Mouse (Mus musculus) embryonic facial prominence, embryonic 14.5 days (tissue): Measurements from ENCODE around the gene P2rx2. TPM values are rescaled to one million over a fixed set of nuclear protein-coding genes. Genes with fewer than 3 reads are reported as not detected.

Experiments used
- ATAC-seq: fragments of 200-750 bp; cut with Nextera tagmentation; 2 replicates; pipeline ENCODE4 v1.8.0; 2017; ENCODE audit warnings: low read depth, moderate number of reproducible peaks, moderate TSS enrichment
- DNase-seq: peaks from one replicate; pipeline ENCODE4 v3.0.0-alpha.2; 2015; ENCODE audit warnings: low spot score
- H3K27ac ChIP-seq: fragments of 300-500 bp; sonication (generic); replicated peaks from 2 replicates; pipeline ENCODE4 v1.5.1; 2014; ENCODE audit warnings: low read depth, mild to moderate bottlenecking, low read length, moderate library complexity
- H3K27me3 ChIP-seq: fragments of 300-500 bp; sonication (generic); replicated peaks from 2 replicates; pipeline ENCODE4 v1.6.1; 2014; ENCODE audit warnings: low read length; ENCODE audit not compliant: control insufficient read depth, insufficient read depth
- H3K36me3 ChIP-seq: fragments of 300-500 bp; sonication (generic); 2 replicates; pipeline ENCODE4 v1.6.1; 2014; ENCODE audit warnings: low read length, mixed read lengths; ENCODE audit not compliant: control insufficient read depth, insufficient read depth
- H3K4me1 ChIP-seq: fragments of 300-500 bp; sonication (generic); 2 replicates; pipeline ENCODE4 v1.6.1; 2014; ENCODE audit warnings: antibody characterized with exemption, low read length; ENCODE audit not compliant: control insufficient read depth, insufficient read depth
- H3K4me2 ChIP-seq: fragments of 300-500 bp; sonication (generic); 2 replicates; pipeline ENCODE4 v1.6.1; 2014; ENCODE audit warnings: low read depth, mild to moderate bottlenecking, low read length, moderate library complexity, mixed read lengths
- H3K4me3 ChIP-seq: fragments of 300-500 bp; sonication (generic); 2 replicates; pipeline ENCODE4 v1.5.1; 2014; ENCODE audit warnings: low read depth, mild to moderate bottlenecking, low read length
- H3K9ac ChIP-seq: fragments of 300-500 bp; sonication (generic); 2 replicates; pipeline ENCODE4 v1.6.1; 2014; ENCODE audit warnings: low read depth, mild to moderate bottlenecking, low read length, moderate library complexity, mixed read lengths
- H3K9me3 ChIP-seq: fragments of 300-500 bp; sonication (generic); 2 replicates; pipeline ENCODE4 v1.6.1; 2016; ENCODE audit warnings: low read length; ENCODE audit not compliant: control insufficient read depth
- WGBS: fragments of 180-500 bp; shearing (Covaris S2); extraction: QIAGEN DNeasy Blood & Tissue Kit; methylation state at CpG from one replicate; pipeline ENCODE4 v1.1.7; 2014; 5-methylcytosine and 5-hydroxymethylcytosine counted together
- polyA plus RNA-seq: library from polyadenylated mRNA; unstranded; fragments of >200 nt; fragmentation: Nextera tagmentation; extraction: Ambion mirVana; gene quantifications from 2 replicates; pipeline ENCODE4 v1.2.1, GENCODE M21; 2014

Gene P2rx2
- 2.3 and 2.4 TPM in 2 replicates for polyA plus RNA-seq

DNA sequence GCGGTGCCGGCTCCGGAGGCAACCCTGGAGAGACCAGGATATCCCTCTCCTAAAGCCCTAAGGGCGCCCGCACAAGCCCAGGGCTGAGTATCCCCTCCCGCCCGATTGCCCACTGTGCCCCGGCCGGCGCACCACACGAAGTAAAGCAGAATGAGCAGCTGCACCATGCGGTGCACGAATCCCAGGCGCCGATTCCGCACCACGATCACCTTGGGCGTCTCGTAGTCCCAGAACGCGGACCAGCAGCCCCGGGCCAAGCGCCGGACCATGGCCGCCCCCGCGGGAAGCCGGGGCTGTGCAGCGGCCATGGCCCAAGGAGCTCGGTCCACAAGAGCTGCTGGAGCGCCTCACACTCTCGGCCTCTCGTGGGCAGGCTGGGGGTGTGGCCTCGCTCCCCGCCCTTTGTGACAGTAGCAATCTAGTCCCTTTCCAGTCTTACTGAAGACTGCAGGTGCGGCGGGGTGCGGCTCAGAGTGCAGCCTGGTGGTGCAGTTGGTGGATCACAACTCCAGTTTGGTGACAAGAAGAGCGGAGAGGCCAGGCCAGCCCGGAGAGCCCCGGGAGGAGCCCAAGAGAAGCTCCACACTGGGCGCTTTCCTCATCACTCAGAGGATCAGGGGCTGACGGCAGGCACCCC, at the start of gene P2rx2:
P2rx2 (minus strand) TSS at position 565 of the 637 bp plus-strand sequence.
- ATAC-seq: peak; percentile 64
- WGBS: 2% methylated on average over 31 of the region's 43 CpGs

DNA sequence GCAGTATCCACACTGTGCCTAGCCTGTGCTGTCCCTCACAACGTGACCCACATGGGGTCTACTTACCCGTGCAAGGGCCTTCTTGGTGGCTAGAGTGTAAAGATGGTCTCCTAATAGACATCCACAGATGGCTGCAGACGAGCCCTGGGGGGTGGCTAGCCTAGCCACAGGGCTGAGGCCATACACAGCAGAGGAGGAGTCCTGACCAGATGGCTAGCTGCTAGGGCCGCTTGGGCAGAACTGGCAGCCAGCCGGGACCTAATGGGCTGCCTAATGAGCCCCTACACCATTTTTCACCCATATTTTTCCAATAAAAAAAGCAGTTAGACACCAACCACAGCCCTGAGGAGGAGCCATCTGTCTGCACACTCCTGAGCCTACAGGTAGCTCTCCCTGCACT, 49.7 kb upstream of the P2rx2 start:
- H3K9me3 ChIP-seq: no peaks in the 10 kb centered on the region
- ATAC-seq: no peak
- no peaks in the 10 kb centered on the region for H3K27me3 ChIP-seq
- no peak overlapping the region for H3K27ac ChIP-seq
- DNase-seq: no peak
- 71% methylated on average over 5 of the region's 5 CpGs for WGBS
- no peak overlapping the region for H3K4me2 ChIP-seq
- H3K4me1 ChIP-seq: peaks cover under 1% of the 10 kb centered on the region; the same call in 1 of the 2 replicates
- no peak overlapping the region for H3K9ac ChIP-seq
- H3K4me3 ChIP-seq: no peak overlapping the region
- H3K36me3 ChIP-seq: 0 out of 2 replicates have a peak, but pooled peaks cover 4% of the 10 kb centered on the region

More for the DNA sequence above, at the start of gene P2rx2:
- peak; percentile 49 for DNase-seq
- H3K27ac ChIP-seq: no peak within 1 kb of the TSS
- peaks cover 4% of the 10 kb centered on the region; the same call in 1 of the 2 replicates for H3K4me1 ChIP-seq
- H3K4me2 ChIP-seq: peak within 1 kb of the TSS; percentile 94
- H3K9ac ChIP-seq: peak within 1 kb of the TSS; percentile 64
- H3K36me3 ChIP-seq: peaks cover 4% of the 10 kb centered on the region; the same call in 1 of the 2 replicates
- H3K9me3 ChIP-seq: no peaks in the 10 kb centered on the region
- H3K27me3 ChIP-seq: peaks cover 24% of the 10 kb centered on the region
- peak within 1 kb of the TSS; percentile 48 for H3K4me3 ChIP-seq

DNA sequence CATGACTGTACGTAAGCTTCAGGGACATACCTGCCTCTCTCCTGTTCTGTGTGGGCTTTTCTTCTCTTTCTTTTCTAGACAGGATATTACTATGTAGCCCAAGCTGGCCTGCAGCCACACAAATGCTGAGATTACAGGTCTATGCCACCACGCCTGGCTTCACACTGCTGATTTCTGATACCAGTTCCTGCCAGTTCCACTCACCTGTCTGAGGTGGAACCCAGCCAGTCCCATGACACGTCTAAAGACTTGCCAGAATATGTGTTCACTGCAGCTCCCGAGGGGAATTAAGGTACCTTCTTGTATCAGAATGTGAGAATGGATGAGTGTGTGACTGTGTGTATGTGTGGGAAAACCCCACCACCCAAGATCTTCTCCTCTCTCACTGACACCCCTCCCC, 47.6 kb upstream of the P2rx2 start:
- Histone ChIP-seq H3K9ac (no peak overlapping the region), H3K4me2 (no peak overlapping the region), H3K4me1 (peaks cover 15% of the 10 kb centered on the region), H3K27ac (no peak overlapping the region), H3K27me3 (0 out of 2 replicates have a peak, but pooled peaks cover 3% of the 10 kb centered on the region), H3K9me3 (no peaks in the 10 kb centered on the region), H3K36me3 (0 out of 2 replicates have a peak, but pooled peaks cover 4% of the 10 kb centered on the region), H3K4me3 (no peak overlapping the region)
- WGBS: 85% methylated on average over 4 of the region's 4 CpGs
- ATAC-seq (no peak), DNase-seq (peak; percentile 13)

GRCm38 (mm10) chr5:110387332-110387731, 44.3 kb upstream of the P2rx2 start:
- no peak for ATAC-seq

GRCm38 (mm10) chr5:110386371-110387330, 43.6 kb upstream of the P2rx2 start:
- Histone ChIP-seq H3K9me3 (no peaks in the 10 kb centered on the region), H3K4me1 (peaks cover 21% of the 10 kb centered on the region), H3K27ac (0 out of 2 replicates have a peak overlapping the region, but pooled peaks have one; percentile 28), H3K4me2 (peak overlapping the region; percentile 73), H3K27me3 (0 out of 2 replicates have a peak, but pooled peaks cover 3% of the 10 kb centered on the region), H3K9ac (peak overlapping the region; percentile 76), H3K36me3 (no peaks in the 10 kb centered on the region), H3K4me3 (peak overlapping the region; percentile 73)
- ATAC-seq (peak; percentile 90), DNase-seq (peak; percentile 82)
- under 1% methylated on average over 67 of the region's 90 CpGs for WGBS

More at GRCm38 (mm10) chr5:110387332-110387731, 44.3 kb upstream of the P2rx2 start:
- Histone ChIP-seq H3K27me3 (0 out of 2 replicates have a peak, but pooled peaks cover 3% of the 10 kb centered on the region), H3K9me3 (no peaks in the 10 kb centered on the region), H3K4me2 (peak overlapping the region; percentile 73), H3K27ac (no peak overlapping the region), H3K4me3 (peak overlapping the region; percentile 73), H3K4me1 (peaks cover 21% of the 10 kb centered on the region), H3K9ac (peak overlapping the region; percentile 76), H3K36me3 (no peaks in the 10 kb centered on the region)
- WGBS: 9% methylated on average over 8 of the region's 8 CpGs
- no peak for DNase-seq

DNA sequence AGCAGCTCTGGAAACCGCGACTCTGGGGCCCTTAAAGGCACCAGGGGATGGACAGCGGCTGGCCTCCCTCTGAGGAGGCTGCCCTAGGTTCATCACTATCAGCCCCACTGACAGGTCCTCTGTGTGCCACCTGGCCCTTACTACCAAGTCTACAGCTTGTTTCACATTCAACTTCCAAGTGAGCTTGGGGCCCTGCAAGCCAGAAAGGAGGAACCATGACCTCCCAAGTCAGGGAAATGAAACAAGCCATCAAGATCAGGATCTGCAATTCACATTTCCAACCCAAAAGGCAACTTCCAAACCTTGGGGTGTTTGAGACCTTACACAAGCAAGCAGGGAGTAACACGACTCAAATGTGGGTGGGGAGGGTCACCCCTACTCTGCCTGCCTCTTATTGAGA, 42.3 kb upstream of the P2rx2 start:
- 0 out of 2 replicates have a peak, but pooled peaks cover 3% of the 10 kb centered on the region for H3K27me3 ChIP-seq
- H3K9ac ChIP-seq: no peak overlapping the region; the same call in 1 of the 2 replicates
- peak overlapping the region; percentile 73 for H3K4me2 ChIP-seq
- H3K36me3 ChIP-seq: no peaks in the 10 kb centered on the region; the same call in 1 of the 2 replicates
- 69% methylated on average over 4 of the region's 4 CpGs for WGBS
- ATAC-seq (no peak), DNase-seq (no peak)
- H3K9me3 ChIP-seq: no peaks in the 10 kb centered on the region
- H3K4me3 ChIP-seq: peak overlapping the region; percentile 73
- H3K27ac ChIP-seq: no peak overlapping the region
- peaks cover 21% of the 10 kb centered on the region for H3K4me1 ChIP-seq

- DNase-seq: no peak
- ATAC-seq: no peak
- peaks cover 21% of the 10 kb centered on the region for H3K4me1 ChIP-seq
- H3K36me3 ChIP-seq: peaks cover 1% of the 10 kb centered on the region
- WGBS: 72% methylated on average over 6 of the region's 6 CpGs
- no peak overlapping the region for H3K27ac ChIP-seq
- H3K27me3 ChIP-seq: 0 out of 2 replicates have a peak, but pooled peaks cover 3% of the 10 kb centered on the region
- H3K9ac ChIP-seq: no peak overlapping the region
- H3K4me3 ChIP-seq: no peak overlapping the region
- H3K4me2 ChIP-seq: no peak overlapping the region; the same call in 1 of the 2 replicates
- no peaks in the 10 kb centered on the region for H3K9me3 ChIP-seq
Observed at GRCm38 (mm10) chr5:110384491-110384890, 41.5 kb upstream of the P2rx2 start.

DNA sequence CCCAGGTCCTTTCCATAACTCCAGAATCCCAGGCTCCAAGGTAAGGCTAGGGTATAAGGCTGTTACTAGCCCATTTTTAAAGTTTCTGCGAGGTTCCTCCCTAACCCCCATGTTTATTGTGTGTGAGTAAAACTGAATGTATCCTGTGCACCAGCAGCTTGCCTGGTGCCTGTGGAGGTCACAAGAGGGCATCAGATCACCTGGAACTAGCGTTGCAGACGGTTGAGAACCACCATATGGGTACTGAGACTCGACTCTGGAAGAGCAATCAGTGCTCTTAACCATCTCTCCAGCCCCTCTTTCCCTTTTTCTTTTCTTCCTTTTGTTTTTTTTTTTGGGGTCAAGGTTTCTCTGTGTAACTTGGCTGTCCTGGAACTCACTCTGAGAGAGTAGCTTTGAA, 36.8 kb upstream of the P2rx2 start:
- Histone ChIP-seq H3K27me3 (no peaks in the 10 kb centered on the region), H3K9ac (no peak overlapping the region), H3K36me3 (peaks cover 45% of the 10 kb centered on the region), H3K4me2 (no peak overlapping the region), H3K9me3 (no peaks in the 10 kb centered on the region), H3K4me3 (no peak overlapping the region), H3K27ac (no peak overlapping the region), H3K4me1 (no peaks in the 10 kb centered on the region)
- 83% methylated on average over 4 of the region's 4 CpGs for WGBS
- ATAC-seq (no peak), DNase-seq (no peak)
